Mouse (Mus musculus) lung, adult 2 months (tissue): ENCODE data around the gene Prm1.

Experiments
- CTCF ChIP-seq: fragments of 200-500 bp; IDR thresholded peaks from 2 replicates; pipeline ENCODE4 v1.5.1; 2011; ENCODE audit warnings: mild to moderate bottlenecking, low read length, control low read depth; ENCODE audit not compliant: insufficient read depth
- POLR2A ChIP-seq: fragments of 200-500 bp; IDR thresholded peaks from 2 replicates; pipeline ENCODE4 v1.6.1; 2011; ENCODE audit warnings: low read depth, mild to moderate bottlenecking, control low read depth, low read length, borderline replicate concordance; ENCODE audit errors: extremely low read depth

DNA sequence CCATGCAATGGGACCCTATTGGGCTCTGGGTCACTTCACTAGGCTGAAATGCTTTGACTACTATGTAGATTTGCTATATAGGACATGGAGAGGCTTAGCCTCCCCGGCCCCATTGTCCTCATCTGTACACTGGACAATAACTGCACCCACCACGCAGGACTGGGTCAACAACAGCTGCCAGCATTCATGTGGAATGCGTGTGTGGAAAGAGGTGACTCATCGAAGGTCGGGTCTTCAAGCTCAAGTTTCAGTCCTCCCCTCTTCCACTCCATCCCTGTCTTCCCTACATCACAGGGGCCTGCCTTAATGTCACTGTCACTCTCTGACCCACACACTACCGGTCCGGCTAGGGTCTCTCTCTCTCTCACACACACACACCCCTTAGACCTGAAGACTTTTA, 29.3 kb downstream of the Prm1 start:
- TF ChIP-seq CTCF (no peak), POLR2A (no peak)
